Mouse (Mus musculus) layer of hippocampus, postnatal 10 days (tissue): Measurements from ENCODE around the gene 1110017D15Rik. TPM values are rescaled to one million over a fixed set of nuclear protein-coding genes. Genes with fewer than 3 reads are reported as not detected.

ENCODE experiments used
- DNase-seq, 2 experiments: peaks; one replicate each; pipeline ENCODE4 v3.0.0; 2021; ENCODE audit warnings: low spot score in 2 of 2
- long read RNA-seq: library from polyadenylated mRNA; stranded (forward); transcript quantifications from one replicate; pipeline ENCODE4 v2.0.0, GENCODE M21; 2023
- total RNA-seq, 2 experiments: library from RNA; stranded (reverse); gene quantifications; 2 replicates each; pipeline ENCODE4 v1.2.3; 2021

1110017D15Rik gene
- total RNA-seq: 10 to 100 TPM in 1 of 2 experiments, 1 to 10 TPM in 1; 8.0 to 10.0 TPM
- long read RNA-seq, transcript 1110017D15Rik-204 (3 exons, 486 nt): major isoform, 6 of 10 reads
- long read RNA-seq, partial matches to known transcripts: 0 of 10 reads
- long read RNA-seq, other reads (novel, unspliced or antisense): 1 of 10 reads

GRCm38 (mm10) chr4:41517233-41517632, at the start of gene 1110017D15Rik:
TSS of gene 1110017D15Rik (minus strand) at chr4:41517333.
- no peak for DNase-seq

GRCm38 (mm10) chr4:41566123-41566522, 49.0 kb upstream of the 1110017D15Rik start:
- no peak for DNase-seq

GRCm38 (mm10) chr4:41563297-41563696, 46.2 kb upstream of the 1110017D15Rik start:
- DNase-seq: no peak

GRCm38 (mm10) chr4:41557092-41557491, 40.0 kb upstream of the 1110017D15Rik start:
- no peak for DNase-seq

- no peak for DNase-seq
Measured at GRCm38 (mm10) chr4:41556311-41556953, 39.3 kb upstream of the 1110017D15Rik start.

- peak; percentile 34 to 48 for DNase-seq
Measured at GRCm38 (mm10) chr4:41554994-41555663, 38.0 kb upstream of the 1110017D15Rik start.

- no peak for DNase-seq
Measured at GRCm38 (mm10) chr4:41553116-41553515, 36.0 kb upstream of the 1110017D15Rik start.

GRCm38 (mm10) chr4:41552529-41552928, 35.4 kb upstream of the 1110017D15Rik start:
- DNase-seq: peak; percentile 75 to 78

- no peak for DNase-seq
Measured at GRCm38 (mm10) chr4:41547086-41547485, 30.0 kb upstream of the 1110017D15Rik start.

GRCm38 (mm10) chr4:41545985-41546384, 28.9 kb upstream of the 1110017D15Rik start:
- DNase-seq: peak; percentile 28 to 52

- DNase-seq: no peak
Measured at GRCm38 (mm10) chr4:41542136-41542535, 25.0 kb upstream of the 1110017D15Rik start.

- DNase-seq: no peak
Measured at GRCm38 (mm10) chr4:41534866-41535265, 17.7 kb upstream of the 1110017D15Rik start.

- DNase-seq: no peak
Measured at GRCm38 (mm10) chr4:41532420-41532819, 15.3 kb upstream of the 1110017D15Rik start.

- DNase-seq: no peak
Measured at GRCm38 (mm10) chr4:41527996-41528395, 10.9 kb upstream of the 1110017D15Rik start.

- DNase-seq: no peak
Measured at GRCm38 (mm10) chr4:41527076-41527475, 9.9 kb upstream of the 1110017D15Rik start.

- no peak for DNase-seq
Measured at GRCm38 (mm10) chr4:41526553-41526952, 9.4 kb upstream of the 1110017D15Rik start.

- DNase-seq: no peak
Measured at GRCm38 (mm10) chr4:41524829-41525228, 7.7 kb upstream of the 1110017D15Rik start.

- no peak for DNase-seq
Measured at GRCm38 (mm10) chr4:41523839-41524238, 6.7 kb upstream of the 1110017D15Rik start.

- DNase-seq: peak; percentile 62
Measured at GRCm38 (mm10) chr4:41522788-41523187, 5.7 kb upstream of the 1110017D15Rik start.

- no peak for DNase-seq
Measured at GRCm38 (mm10) chr4:41522136-41522535, 5.0 kb upstream of the 1110017D15Rik start.

GRCm38 (mm10) chr4:41520641-41521040, 3.5 kb upstream of the 1110017D15Rik start:
- DNase-seq: no peak

- DNase-seq: no peak
Measured at GRCm38 (mm10) chr4:41519195-41519594, 2.1 kb upstream of the 1110017D15Rik start.
